Comparison of ENCODE assay signal across 15 mouse cellular contexts in genomic region chr12:82284617-82285016, GRCm38 (mm10).
DNase-seq lines count a peak whose midpoint lies in the region; ATAC-seq lines count a peak whose summit lies in the region.
"Had no signal": no experiment of that assay in that cellular context is flagged by ENCODE, and none has a peak within 500 bp of the region (broad histone marks: within the 10 kb centered on the region; RNA-seq: fewer than 3 reads in every experiment).

No protein-coding gene starts in this region.

- DNase-seq in lung, postnatal 4 days = no peak
- DNase-seq in naive thymus-derived CD4-positive, alpha-beta T cell, adult 2 months (ENCODE audit: low read depth) = peak; percentile 63
- DNase-seq in thymus, postnatal 25 days = peak; percentile 74
- no peak for DNase-seq in kidney, adult 8-10 months
- no peak for DNase-seq in layer of hippocampus, adult 9-11 months
- DNase-seq: adrenal gland, postnatal 14 days; cerebellum, adult 9-10 months; gastrocnemius, postnatal 10 days had no signal

- 0 out of 2 replicates have a peak, but pooled peaks cover 2% of the 10 kb centered on the region for H3K4me1 ChIP-seq in lung, embryonic 16.5 days (replicated peaks; ENCODE audit: control insufficient read depth, insufficient read depth, low read length)
- peaks cover 20% of the 10 kb centered on the region for H3K4me1 ChIP-seq in brown adipose tissue, adult 24 weeks (ENCODE audit: control insufficient read depth, insufficient read depth, insufficient read length, low read length)
- peaks cover 12% of the 10 kb centered on the region for H3K4me1 ChIP-seq in hindbrain, embryonic 13.5 days (replicated peaks)

- H3K27ac ChIP-seq in lung, embryonic 16.5 days (ENCODE audit: low read length) = no peak overlapping the region
- 0 out of 2 replicates have a peak overlapping the region, but pooled peaks have one; percentile 32 for H3K27ac ChIP-seq in brown adipose tissue, adult 24 weeks (replicated peaks; ENCODE audit: low read depth, low read length)
- no peak overlapping the region for H3K27ac ChIP-seq in hindbrain, embryonic 13.5 days
- H3K27ac ChIP-seq: forebrain, embryonic 10.5 days; hindbrain, embryonic 14.5 days; limb, embryonic 12.5 days; midbrain, embryonic 10.5 days had no signal

- H3K36me3 ChIP-seq in lung, embryonic 16.5 days (ENCODE audit: control insufficient read depth, insufficient read depth, low read length) = no peaks in the 10 kb centered on the region
- no peaks in the 10 kb centered on the region for H3K36me3 ChIP-seq in hindbrain, embryonic 13.5 days
- H3K36me3 ChIP-seq: limb, embryonic 12.5 days had no signal

- no peak overlapping the region for H3K9ac ChIP-seq in lung, embryonic 16.5 days (ENCODE audit: low read length)
- H3K9ac ChIP-seq in hindbrain, embryonic 13.5 days = no peak overlapping the region
- H3K9ac ChIP-seq: hindbrain, embryonic 14.5 days; limb, embryonic 12.5 days had no signal

- no peaks in the 10 kb centered on the region for H3K9me3 ChIP-seq in lung, embryonic 16.5 days (ENCODE audit: control insufficient read depth, low read length)
- no peaks in the 10 kb centered on the region for H3K9me3 ChIP-seq in hindbrain, embryonic 13.5 days
- H3K9me3 ChIP-seq: forebrain, embryonic 10.5 days; limb, embryonic 12.5 days; midbrain, embryonic 10.5 days had no signal

- no peak overlapping the region for H3K4me2 ChIP-seq in lung, embryonic 16.5 days (ENCODE audit: low read depth, low read length)
- H3K4me2 ChIP-seq in hindbrain, embryonic 13.5 days = no peak overlapping the region
- H3K4me2 ChIP-seq: hindbrain, embryonic 14.5 days; limb, embryonic 12.5 days had no signal

- no peak overlapping the region for H3K4me3 ChIP-seq in lung, embryonic 16.5 days (ENCODE audit: low read length)
- H3K4me3 ChIP-seq in brown adipose tissue, adult 24 weeks (ENCODE audit: insufficient read depth, low read depth, low read length) = no peak overlapping the region
- no peak overlapping the region for H3K4me3 ChIP-seq in hindbrain, embryonic 13.5 days
- H3K4me3 ChIP-seq: forebrain, embryonic 10.5 days; limb, embryonic 12.5 days; midbrain, embryonic 10.5 days had no signal

- ATAC-seq in lung, embryonic 16.5 days (ENCODE audit: low read depth) = peak; percentile 41; the same call in 1 of the 2 replicates
- no peak for ATAC-seq in hindbrain, embryonic 13.5 days (ENCODE audit: low FRiP score)

- no peaks in the 10 kb centered on the region for H3K27me3 ChIP-seq in lung, embryonic 16.5 days (ENCODE audit: control insufficient read depth, insufficient read depth, low read depth, low read length)
- no peaks in the 10 kb centered on the region for H3K27me3 ChIP-seq in hindbrain, embryonic 13.5 days
- H3K27me3 ChIP-seq: limb, embryonic 12.5 days had no signal

- WGBS in lung, embryonic 16.5 days = 59% methylated on average over 5 of the region's 5 CpGs
- whole genome bisulfite sequencing in hindbrain, embryonic 13.5 days = 92% methylated on average over 5 of the region's 5 CpGs

Comparison
In these comparisons a context has a peak if more than half of its experiments do, and no peak if none do; other contexts are left out.
1. DNase-seq: peak in naive thymus-derived CD4-positive, alpha-beta T cell, adult 2 months (single experiment) and thymus, postnatal 25 days (single experiment); none in lung, postnatal 4 days (0 of 2), kidney, adult 8-10 months (0 of 2) and layer of hippocampus, adult 9-11 months (single experiment).